Mouse (Mus musculus): Measurements from ENCODE around the gene Ccdc151. TPM values are rescaled to one million over a fixed set of nuclear protein-coding genes. Genes with fewer than 3 reads are reported as not detected.

Gene Ccdc151
- polyA plus RNA-seq (2015; fragmentation: Nextera tagmentation; extraction: Ambion mirVana) = 1.9 TPM in 2 replicates

- Histone ChIP-seq H3K4me2 (replicated peaks; ENCODE audit: low read depth, low read length) (peak within 1 kb of the TSS; percentile 72), H3K4me1 (ENCODE audit: insufficient read depth, low read length) (peaks cover 22% of the 10 kb centered on the region), H3K27me3 (ENCODE audit: insufficient read depth, low read length) (no peaks in the 10 kb centered on the region), H3K36me3 (ENCODE audit: insufficient read depth, low read length) (peaks cover 26% of the 10 kb centered on the region), H3K9ac (replicated peaks; ENCODE audit: low read length) (peak within 1 kb of the TSS; percentile 64), H3K9me3 (ENCODE audit: low read length) (no peaks in the 10 kb centered on the region), H3K4me3 (ENCODE audit: low read length) (peak within 1 kb of the TSS; percentile 64), H3K27ac (ENCODE audit: low read length) (peak within 1 kb of the TSS; percentile 31)
- 5% methylated on average over 57 of the region's 57 CpGs for WGBS
- peak; percentile 99 for ATAC-seq (ENCODE audit: low FRiP score, low TSS enrichment)
Measured at GRCm38 (mm10) chr9:22002194-22003162, at the start of gene Ccdc151, which contains the start of gene Prkcsh. Ccdc151 (minus strand) TSS chr9:22002634. Prkcsh (plus strand) TSS chr9:22002806.

GRCm38 (mm10) chr9:22051958-22052254, 49.5 kb upstream of the Ccdc151 start, which contains the start of gene Elavl3:
Elavl3 (minus strand) TSS chr9:22052023.
- no peak within 1 kb of the TSS for H3K27ac ChIP-seq (ENCODE audit: low read length)
- H3K4me3 ChIP-seq (ENCODE audit: low read length) = peak within 1 kb of the TSS; percentile 40
- 2% methylated on average over 18 of the region's 28 CpGs for WGBS
- H3K36me3 ChIP-seq (ENCODE audit: insufficient read depth, low read length) = no peaks in the 10 kb centered on the region
- H3K4me2 ChIP-seq (replicated peaks; ENCODE audit: low read depth, low read length) = peak within 1 kb of the TSS; percentile 69
- peaks cover 23% of the 10 kb centered on the region for H3K4me1 ChIP-seq (ENCODE audit: insufficient read depth, low read length)
- no peak within 1 kb of the TSS for H3K9ac ChIP-seq (replicated peaks; ENCODE audit: low read length)
- no peak for ATAC-seq (ENCODE audit: low FRiP score, low TSS enrichment)
- peaks cover 67% of the 10 kb centered on the region for H3K27me3 ChIP-seq (ENCODE audit: insufficient read depth, low read length)
- no peaks in the 10 kb centered on the region for H3K9me3 ChIP-seq (ENCODE audit: low read length)

DNA sequence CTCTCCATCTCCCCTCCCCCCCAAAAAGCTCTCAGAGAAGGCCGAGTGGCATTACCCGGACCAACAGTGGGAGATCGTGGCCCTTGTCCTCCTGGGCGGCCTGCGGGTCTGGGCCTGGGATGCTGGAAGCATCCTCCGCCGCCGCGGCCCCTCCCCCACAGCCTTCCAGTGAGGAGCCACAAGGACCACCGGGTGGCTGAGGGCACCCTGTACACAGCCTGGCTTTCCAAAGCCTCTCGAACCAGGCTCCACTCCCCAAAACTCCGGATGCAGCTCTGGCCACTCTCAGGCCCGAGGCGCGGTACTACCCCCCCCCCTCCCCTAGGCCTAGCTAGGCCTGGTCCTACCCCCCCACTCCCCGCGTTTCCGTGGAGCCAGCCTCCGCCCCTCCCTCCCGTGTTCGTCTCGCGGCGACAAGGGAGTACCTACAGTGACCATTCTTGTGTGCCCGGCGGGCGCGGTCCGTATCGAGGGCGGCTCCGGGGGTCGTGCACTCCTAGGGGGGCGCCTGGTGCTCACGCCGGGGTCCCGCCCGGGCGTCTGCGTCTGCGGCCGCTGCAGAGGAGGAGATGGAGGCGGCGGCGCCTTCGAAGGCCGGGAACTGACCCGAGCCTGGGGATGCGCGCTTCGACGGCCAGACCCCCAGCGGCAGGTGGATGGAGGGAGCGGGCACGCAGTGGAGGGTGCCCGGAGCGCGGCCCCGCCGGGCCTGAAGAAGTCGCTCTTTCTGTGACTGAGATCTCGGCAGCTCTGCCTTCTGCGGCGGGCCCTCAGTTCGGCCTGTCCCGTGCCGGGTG, 48.9 kb upstream of the Ccdc151 start:
- peaks cover 23% of the 10 kb centered on the region for H3K4me1 ChIP-seq (ENCODE audit: insufficient read depth, low read length)
- H3K4me2 ChIP-seq (replicated peaks; ENCODE audit: low read depth, low read length) = peak overlapping the region; percentile 69
- under 1% methylated on average over 59 of the region's 67 CpGs for WGBS
- H3K27ac ChIP-seq (ENCODE audit: low read length) = no peak overlapping the region
- H3K36me3 ChIP-seq (ENCODE audit: insufficient read depth, low read length) = no peaks in the 10 kb centered on the region
- H3K4me3 ChIP-seq (ENCODE audit: low read length) = peak overlapping the region; percentile 40
- ATAC-seq (ENCODE audit: low FRiP score, low TSS enrichment) = no peak
- no peaks in the 10 kb centered on the region for H3K9me3 ChIP-seq (ENCODE audit: low read length)
- peaks cover 66% of the 10 kb centered on the region for H3K27me3 ChIP-seq (ENCODE audit: insufficient read depth, low read length)
- no peak overlapping the region for H3K9ac ChIP-seq (replicated peaks; ENCODE audit: low read length)

DNA sequence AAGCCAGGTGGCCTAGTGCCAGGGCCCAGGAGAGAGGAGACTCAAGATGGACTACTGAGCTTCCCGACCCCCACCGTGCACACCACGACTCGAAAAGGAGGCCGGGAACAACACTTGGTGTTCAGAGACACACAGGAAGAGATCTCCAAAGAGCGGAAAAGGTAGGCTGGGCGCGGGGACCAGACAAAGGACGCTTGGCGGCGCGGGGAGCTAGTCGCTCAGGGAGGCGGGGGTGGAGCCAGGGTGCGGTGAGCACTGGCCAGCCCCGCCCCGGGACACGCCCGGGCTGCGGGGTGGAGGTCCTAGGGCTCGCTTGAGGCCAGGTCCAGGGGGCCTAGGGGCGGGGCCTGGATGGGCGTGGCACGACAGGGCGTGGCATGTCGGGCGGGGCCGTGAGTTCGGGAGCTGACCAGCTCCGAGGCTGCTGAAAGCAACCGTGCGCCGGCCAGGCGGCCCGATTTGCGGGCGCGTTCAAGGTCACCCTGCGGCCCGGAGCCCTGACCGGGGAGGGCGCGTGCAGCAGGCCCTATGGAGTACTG, 48.0 kb upstream of the Ccdc151 start:
- peaks cover 60% of the 10 kb centered on the region for H3K27me3 ChIP-seq (ENCODE audit: insufficient read depth, low read length)
- no peak overlapping the region for H3K27ac ChIP-seq (ENCODE audit: low read length)
- H3K4me3 ChIP-seq (ENCODE audit: low read length) = peak overlapping the region; percentile 40
- no peak overlapping the region for H3K9ac ChIP-seq (replicated peaks; ENCODE audit: low read length)
- ATAC-seq (ENCODE audit: low FRiP score, low TSS enrichment) = peak; percentile 47; the same call in 1 of the 2 replicates
- no peaks in the 10 kb centered on the region for H3K9me3 ChIP-seq (ENCODE audit: low read length)
- H3K36me3 ChIP-seq (ENCODE audit: insufficient read depth, low read length) = no peaks in the 10 kb centered on the region
- WGBS = 1% methylated on average over 32 of the region's 43 CpGs
- H3K4me1 ChIP-seq (ENCODE audit: insufficient read depth, low read length) = peaks cover 23% of the 10 kb centered on the region
- H3K4me2 ChIP-seq (replicated peaks; ENCODE audit: low read depth, low read length) = peak overlapping the region; percentile 69

GRCm38 (mm10) chr9:22049721-22050270, 47.4 kb upstream of the Ccdc151 start:
- H3K27me3 ChIP-seq (ENCODE audit: insufficient read depth, low read length) = peaks cover 55% of the 10 kb centered on the region
- H3K27ac ChIP-seq (ENCODE audit: low read length) = no peak overlapping the region
- no peaks in the 10 kb centered on the region for H3K36me3 ChIP-seq (ENCODE audit: insufficient read depth, low read length)
- 65% methylated on average over 4 of the region's 4 CpGs for WGBS
- no peak overlapping the region for H3K9ac ChIP-seq (replicated peaks; ENCODE audit: low read length)
- H3K4me1 ChIP-seq (ENCODE audit: insufficient read depth, low read length) = peaks cover 23% of the 10 kb centered on the region
- no peak overlapping the region for H3K4me2 ChIP-seq (replicated peaks; ENCODE audit: low read depth, low read length)
- no peaks in the 10 kb centered on the region for H3K9me3 ChIP-seq (ENCODE audit: low read length)
- no peak for ATAC-seq (ENCODE audit: low FRiP score, low TSS enrichment)
- H3K4me3 ChIP-seq (ENCODE audit: low read length) = no peak overlapping the region

DNA sequence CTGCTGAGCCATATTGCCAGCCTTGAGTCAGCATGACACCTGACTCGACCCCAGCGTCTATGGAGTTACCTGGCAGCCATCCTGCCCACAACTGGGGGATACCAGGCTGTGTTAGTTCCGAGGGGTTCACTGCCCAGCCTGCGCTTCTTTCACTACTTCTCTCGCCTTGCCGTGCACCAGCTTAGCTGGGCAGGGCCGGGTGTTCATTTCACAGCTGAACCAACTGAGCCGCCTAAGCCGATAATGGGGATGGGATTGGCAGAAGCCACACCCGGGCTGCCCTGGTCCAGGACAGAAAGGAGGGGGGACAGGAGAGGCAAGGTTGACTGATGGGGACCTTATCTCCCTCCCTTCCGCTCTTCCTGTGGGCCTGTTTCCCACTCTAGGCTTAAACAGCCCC, 46.9 kb upstream of the Ccdc151 start:
- Histone ChIP-seq H3K9me3 (ENCODE audit: low read length) (no peaks in the 10 kb centered on the region), H3K27me3 (ENCODE audit: insufficient read depth, low read length) (peaks cover 51% of the 10 kb centered on the region), H3K9ac (replicated peaks; ENCODE audit: low read length) (no peak overlapping the region), H3K4me2 (replicated peaks; ENCODE audit: low read depth, low read length) (no peak overlapping the region), H3K4me1 (ENCODE audit: insufficient read depth, low read length) (peaks cover 18% of the 10 kb centered on the region), H3K27ac (ENCODE audit: low read length) (no peak overlapping the region), H3K36me3 (ENCODE audit: insufficient read depth, low read length) (no peaks in the 10 kb centered on the region), H3K4me3 (ENCODE audit: low read length) (no peak overlapping the region)
- 78% methylated on average over 11 of the region's 11 CpGs for WGBS
- no peak for ATAC-seq (ENCODE audit: low FRiP score, low TSS enrichment)

DNA sequence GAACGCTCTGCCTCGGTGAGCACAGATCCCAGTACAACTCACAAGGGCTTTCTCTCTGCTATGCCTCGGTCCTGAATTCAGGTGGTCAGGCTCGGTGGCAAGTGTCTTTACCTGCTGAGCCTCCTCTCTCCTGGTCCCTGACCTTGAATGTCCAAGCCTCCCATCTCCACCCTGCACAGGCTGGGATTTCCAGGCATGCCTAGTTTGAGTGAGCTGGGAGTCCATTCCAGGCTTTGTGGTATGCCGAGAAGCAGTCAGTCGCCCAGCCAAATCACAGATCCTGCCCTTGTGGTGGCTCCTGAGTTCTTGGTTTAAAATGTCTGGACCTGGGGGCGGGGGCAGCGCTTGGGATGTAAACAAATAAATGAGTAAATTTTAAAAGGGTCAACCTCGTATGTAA, 44.9 kb upstream of the Ccdc151 start:
- H3K9me3 ChIP-seq (ENCODE audit: low read length) = no peaks in the 10 kb centered on the region
- no peaks in the 10 kb centered on the region for H3K36me3 ChIP-seq (ENCODE audit: insufficient read depth, low read length)
- peaks cover 17% of the 10 kb centered on the region for H3K4me1 ChIP-seq (ENCODE audit: insufficient read depth, low read length)
- H3K4me3 ChIP-seq (ENCODE audit: low read length) = no peak overlapping the region
- no peak overlapping the region for H3K27ac ChIP-seq (ENCODE audit: low read length)
- H3K4me2 ChIP-seq (replicated peaks; ENCODE audit: low read depth, low read length) = no peak overlapping the region
- 47% methylated on average over 9 of the region's 9 CpGs for WGBS
- peaks cover 36% of the 10 kb centered on the region for H3K27me3 ChIP-seq (ENCODE audit: insufficient read depth, low read length)
- H3K9ac ChIP-seq (replicated peaks; ENCODE audit: low read length) = no peak overlapping the region
- ATAC-seq (ENCODE audit: low FRiP score, low TSS enrichment) = no peak

DNA sequence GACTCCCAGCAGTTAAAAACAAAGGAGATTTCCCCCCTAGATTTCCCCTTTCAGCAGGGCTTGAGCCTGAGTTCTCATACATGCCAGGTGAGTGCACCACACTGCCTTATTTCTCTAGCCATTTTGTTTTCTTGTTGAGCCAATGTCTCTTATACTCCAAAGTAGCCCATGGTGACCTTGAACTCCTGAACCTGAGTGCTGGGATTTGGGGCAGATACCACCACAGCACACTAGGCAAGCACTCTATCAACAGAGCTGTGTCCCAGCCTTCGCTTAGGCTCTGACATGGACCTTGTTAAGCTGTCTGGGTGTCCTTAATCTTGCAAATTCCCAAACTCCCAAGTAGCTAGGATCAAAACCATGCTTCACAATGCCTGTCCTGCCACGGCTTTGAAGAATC, 39.4 kb upstream of the Ccdc151 start:
- Histone ChIP-seq H3K27me3 (ENCODE audit: insufficient read depth, low read length) (no peaks in the 10 kb centered on the region), H3K4me3 (ENCODE audit: low read length) (no peak overlapping the region), H3K4me2 (replicated peaks; ENCODE audit: low read depth, low read length) (no peak overlapping the region), H3K9ac (replicated peaks; ENCODE audit: low read length) (no peak overlapping the region), H3K9me3 (ENCODE audit: low read length) (0 out of 2 replicates have a peak, but pooled peaks cover 2% of the 10 kb centered on the region), H3K4me1 (ENCODE audit: insufficient read depth, low read length) (no peaks in the 10 kb centered on the region), H3K36me3 (ENCODE audit: insufficient read depth, low read length) (no peaks in the 10 kb centered on the region), H3K27ac (ENCODE audit: low read length) (no peak overlapping the region)
- no peak for ATAC-seq (ENCODE audit: low FRiP score, low TSS enrichment)
- 42% methylated on average over 2 of the region's 2 CpGs for WGBS

GRCm38 (mm10) chr9:22037826-22038225, 35.4 kb upstream of the Ccdc151 start:
- WGBS = 68% methylated on average over 10 of the region's 10 CpGs
- Histone ChIP-seq H3K9me3 (ENCODE audit: low read length) (0 out of 2 replicates have a peak, but pooled peaks cover 2% of the 10 kb centered on the region), H3K36me3 (ENCODE audit: insufficient read depth, low read length) (no peaks in the 10 kb centered on the region), H3K4me3 (ENCODE audit: low read length) (no peak overlapping the region), H3K4me2 (replicated peaks; ENCODE audit: low read depth, low read length) (no peak overlapping the region), H3K27ac (ENCODE audit: low read length) (no peak overlapping the region), H3K4me1 (ENCODE audit: insufficient read depth, low read length) (no peaks in the 10 kb centered on the region), H3K9ac (replicated peaks; ENCODE audit: low read length) (no peak overlapping the region), H3K27me3 (ENCODE audit: insufficient read depth, low read length) (no peaks in the 10 kb centered on the region)
- ATAC-seq (ENCODE audit: low FRiP score, low TSS enrichment) = no peak

All from kidney, embryonic 16.5 days (tissue).